Mouse (Mus musculus) gastrocnemius, adult 8-10 months (tissue): ENCODE results near the gene Dcxr. TPM values are rescaled to one million over a fixed set of nuclear protein-coding genes. Genes with fewer than 3 reads are reported as not detected.

Experiments
- total RNA-seq, 4 experiments: library from RNA; stranded (reverse); gene quantifications; 2 replicates each; pipeline ENCODE4 v1.2.4; 2022

The Dcxr gene
- total RNA-seq, 4 experiments from 2014 or later: 7.9 to 9.8 (median 8.7) TPM

Other genes with a start within 250 kb of the Dcxr start
- gene Mrpl12, start 242.7 kb downstream of the Dcxr start, total RNA-seq: 100 to 1,000 TPM; 121 to 138 (median 132) TPM
- gene Slc25a10, start 235.4 kb downstream of the Dcxr start, total RNA-seq: 1 to 10 TPM; 1.9 to 5.0 (median 3.1) TPM
- gene Gcgr, start 196.6 kb downstream of the Dcxr start, total RNA-seq: under 1 TPM in 1 of 4 experiments, not detected in 3; 0.29 TPM
- 10 to 100 TPM; 18.6 to 20.5 (median 20.1) TPM for gene Mcrip1, start 177.6 kb downstream of the Dcxr start, total RNA-seq
- 100 to 1,000 TPM; 157 to 382 (median 178) TPM for gene Ppp1r27, start 176.1 kb downstream of the Dcxr start, total RNA-seq
- gene P4hb, start 154.0 kb downstream of the Dcxr start, total RNA-seq: 100 to 1,000 TPM; 162 to 245 (median 209) TPM
- 10 to 100 TPM; 74.3 to 86.2 (median 80.7) TPM for gene Arhgdia, start 145.7 kb downstream of the Dcxr start, total RNA-seq
- 10 to 100 TPM; 20.1 to 40.8 (median 35.8) TPM for gene Alyref, start 128.9 kb downstream of the Dcxr start, total RNA-seq
- 10 to 100 TPM; 42.5 to 54.1 (median 49.7) TPM for gene Anapc11, start 128.9 kb downstream of the Dcxr start, total RNA-seq
- gene Npb, start 118.8 kb downstream of the Dcxr start, total RNA-seq: not detected
- 10 to 100 TPM; 20.0 to 26.8 (median 26.0) TPM for gene Pcyt2, start 109.3 kb downstream of the Dcxr start, total RNA-seq
- 1 to 10 TPM; 2.6 to 4.5 (median 3.8) TPM for gene Sirt7, start 102.0 kb downstream of the Dcxr start, total RNA-seq
- gene Mafg, start 93.7 kb downstream of the Dcxr start, total RNA-seq: 10 to 100 TPM; 49.5 to 63.3 (median 59.3) TPM
- 1 to 10 TPM; 3.7 to 5.3 (median 4.8) TPM for gene Pycr1, start 83.5 kb downstream of the Dcxr start, total RNA-seq
- 100 to 1,000 TPM; 112 to 153 (median 132) TPM for gene Myadml2, start 79.1 kb downstream of the Dcxr start, total RNA-seq
- under 1 TPM in 1 of 4 experiments, not detected in 3; 0.22 TPM for gene Notum, start 66.1 kb downstream of the Dcxr start, total RNA-seq
- gene Aspscr1, start 54.3 kb downstream of the Dcxr start, total RNA-seq: 10 to 100 TPM; 32.2 to 39.8 (median 35.2) TPM
- 10 to 100 TPM; 26.1 to 31.0 (median 27.3) TPM for gene Cenpx, start 13.5 kb downstream of the Dcxr start, total RNA-seq
- 1 to 10 TPM; 1.8 to 4.4 (median 2.9) TPM for gene Lrrc45, start 13.4 kb downstream of the Dcxr start, total RNA-seq
- gene Rac3, start 5.8 kb downstream of the Dcxr start, total RNA-seq: 1 to 10 TPM in 2 of 4 experiments, under 1 TPM in 2; 0.75 to 1.2 (median 0.89) TPM
- gene Cbr2, start 4.8 kb upstream of the Dcxr start, total RNA-seq: 10 to 100 TPM in 2 of 4 experiments, 1 to 10 TPM in 2; 6.1 to 30.8 (median 10.4) TPM
- gene Hmga1b, start 35.5 kb upstream of the Dcxr start, total RNA-seq: 10 to 100 TPM; 14.8 to 40.9 (median 19.1) TPM
- gene Rfng, start 56.9 kb upstream of the Dcxr start, total RNA-seq: 10 to 100 TPM; 10.8 to 13.6 (median 13.1) TPM
- gene Gps1, start 57.0 kb upstream of the Dcxr start, total RNA-seq: 10 to 100 TPM; 65.4 to 71.6 (median 69.3) TPM
- 10 to 100 TPM; 29.0 to 36.8 (median 35.0) TPM for gene Dus1l, start 69.1 kb upstream of the Dcxr start, total RNA-seq
- 10 to 100 TPM in 2 of 4 experiments, 1 to 10 TPM in 2; 8.4 to 12.2 (median 9.4) TPM for gene Fasn, start 97.3 kb upstream of the Dcxr start, total RNA-seq
- 1 to 10 TPM; 2.3 to 5.4 (median 3.6) TPM for gene Ccdc57, start 205.6 kb upstream of the Dcxr start, total RNA-seq
- 100 to 1,000 TPM; 268 to 367 (median 304) TPM for gene Slc16a3, start 221.2 kb upstream of the Dcxr start, total RNA-seq